Mouse (Mus musculus): ENCODE results near the gene Mknk2. TPM values are rescaled to one million over a fixed set of nuclear protein-coding genes. Genes with fewer than 3 reads are reported as not detected.

The Mknk2 gene
- polyA plus RNA-seq, 2 experiments, result 58.7 to 59.7 TPM

- peak overlapping the region; percentile 98 for H3K9ac ChIP-seq (replicated peaks)
- peaks cover 23% of the 10 kb centered on the region for H3K36me3 ChIP-seq (replicated peaks; ENCODE audit: control insufficient read depth, insufficient read depth, low read depth)
- H3K4me3 ChIP-seq (ENCODE audit: insufficient read depth in 1 of 2, low read depth in 2 of 2, low read length in 2 of 2), result peak overlapping the region; percentile 86 to 98
- peaks cover 48 to 51% of the 10 kb centered on the region in 2 experiments for H3K4me1 ChIP-seq (replicated peaks; ENCODE audit: control insufficient read depth in 2 of 2, insufficient read depth in 2 of 2, low read length in 1 of 2)
- 12% methylated on average over 6 of the region's 6 CpGs for WGBS (ENCODE audit: insufficient replicate concordance)
- no peaks in the 10 kb centered on the region for H3K27me3 ChIP-seq (ENCODE audit: control insufficient read depth, insufficient read depth, low read length)
- ATAC-seq (ENCODE audit: insufficient read depth) (no peak), DNase-seq (ENCODE audit: low read depth in 3 of 3, low spot score in 3 of 3) (no peak)
- TF ChIP-seq EP300 (IDR thresholded peaks at IDR 0.05; ENCODE audit: low read depth) (no peak), CTCF (IDR thresholded peaks at IDR 0.05; ENCODE audit: low read depth) (no peak)
- H3K9me3 ChIP-seq (ENCODE audit: control insufficient read depth, low read length), result no peaks in the 10 kb centered on the region
- peak overlapping the region; percentile 98 for H3K4me2 ChIP-seq (ENCODE audit: low read depth)
- H3K27ac ChIP-seq, result peak overlapping the region; percentile 76
These were observed 3.0 kb downstream of the Mknk2 start for GRCm38 (mm10) chr10:80674851-80675404.

- TF ChIP-seq EP300 (IDR thresholded peaks at IDR 0.05; ENCODE audit: low read depth), result no peak
- TF ChIP-seq CTCF (IDR thresholded peaks at IDR 0.05; ENCODE audit: low read depth), result 0 out of 2 replicates have a peak, but pooled peaks have one; percentile 4
- H3K9ac ChIP-seq (replicated peaks), result peak overlapping the region; percentile 98
- peaks cover 41 to 44% of the 10 kb centered on the region in 2 experiments for H3K4me1 ChIP-seq (replicated peaks; ENCODE audit: control insufficient read depth in 2 of 2, insufficient read depth in 2 of 2, low read length in 1 of 2)
- H3K9me3 ChIP-seq (ENCODE audit: control insufficient read depth, low read length), result no peaks in the 10 kb centered on the region
- no peaks in the 10 kb centered on the region for H3K27me3 ChIP-seq (ENCODE audit: control insufficient read depth, insufficient read depth, low read length)
- peak overlapping the region; percentile 98 for H3K4me2 ChIP-seq (ENCODE audit: low read depth)
- H3K4me3 ChIP-seq (ENCODE audit: insufficient read depth in 1 of 2, low read depth in 2 of 2, low read length in 2 of 2), result peak overlapping the region; percentile 86 to 98
- DNase-seq (ENCODE audit: low read depth in 3 of 3, low spot score in 3 of 3) (no peak), ATAC-seq (ENCODE audit: insufficient read depth) (no peak)
- 59% methylated on average over 5 of the region's 5 CpGs for WGBS (ENCODE audit: insufficient replicate concordance)
- peak overlapping the region; percentile 5; the same call in 1 of the 2 replicates for H3K27ac ChIP-seq
- H3K36me3 ChIP-seq (replicated peaks; ENCODE audit: control insufficient read depth, insufficient read depth, low read depth), result peaks cover 28% of the 10 kb centered on the region
These were observed 3.7 kb downstream of the Mknk2 start for GRCm38 (mm10) chr10:80674161-80674711.

GRCm38 (mm10) chr10:80673690-80674089 is 4.2 kb downstream of the Mknk2 start:
- Histone ChIP-seq H3K4me1 (replicated peaks; ENCODE audit: control insufficient read depth in 2 of 2, insufficient read depth in 2 of 2, low read length in 1 of 2) (peaks cover 35 to 39% of the 10 kb centered on the region in 2 experiments), H3K27me3 (ENCODE audit: control insufficient read depth, insufficient read depth, low read length) (no peaks in the 10 kb centered on the region), H3K4me2 (ENCODE audit: low read depth) (peak overlapping the region; percentile 98), H3K27ac (no peak overlapping the region), H3K9ac (replicated peaks) (peak overlapping the region; percentile 98), H3K4me3 (ENCODE audit: insufficient read depth in 1 of 2, low read depth in 2 of 2, low read length in 2 of 2) (peak overlapping the region in 1 of 2 experiments; percentile 98; a peak in 2 of 4 replicates), H3K36me3 (replicated peaks; ENCODE audit: control insufficient read depth, insufficient read depth, low read depth) (peaks cover 34% of the 10 kb centered on the region), H3K9me3 (ENCODE audit: control insufficient read depth, low read length) (no peaks in the 10 kb centered on the region)
- no peak for TF ChIP-seq EP300 (IDR thresholded peaks at IDR 0.05; ENCODE audit: low read depth)
- no peak for TF ChIP-seq CTCF (IDR thresholded peaks at IDR 0.05; ENCODE audit: low read depth)
- ATAC-seq (ENCODE audit: insufficient read depth) (no peak), DNase-seq (ENCODE audit: low read depth in 3 of 3, low spot score in 3 of 3) (no peak)
- WGBS (ENCODE audit: insufficient replicate concordance), result 67% methylated on average over 3 of the region's 3 CpGs

- Histone ChIP-seq H3K4me1 (replicated peaks; ENCODE audit: control insufficient read depth in 2 of 2, insufficient read depth in 2 of 2, low read length in 1 of 2) (peaks cover 20 to 23% of the 10 kb centered on the region in 2 experiments), H3K9me3 (ENCODE audit: control insufficient read depth, low read length) (no peaks in the 10 kb centered on the region), H3K27ac (no peak overlapping the region), H3K36me3 (replicated peaks; ENCODE audit: control insufficient read depth, insufficient read depth, low read depth) (peaks cover 49% of the 10 kb centered on the region), H3K9ac (replicated peaks) (no peak overlapping the region), H3K4me2 (ENCODE audit: low read depth) (no peak overlapping the region), H3K27me3 (ENCODE audit: control insufficient read depth, insufficient read depth, low read length) (no peaks in the 10 kb centered on the region), H3K4me3 (ENCODE audit: insufficient read depth in 1 of 2, low read depth in 2 of 2, low read length in 2 of 2) (no peak overlapping the region)
- DNase-seq (ENCODE audit: low read depth in 3 of 3, low spot score in 3 of 3) (no peak), ATAC-seq (ENCODE audit: insufficient read depth) (no peak)
- TF ChIP-seq CTCF (IDR thresholded peaks at IDR 0.05; ENCODE audit: low read depth) (no peak), EP300 (IDR thresholded peaks at IDR 0.05; ENCODE audit: low read depth) (no peak)
- WGBS (ENCODE audit: insufficient replicate concordance), result 74% methylated on average over 11 of the region's 11 CpGs
These were observed 5.8 kb downstream of the Mknk2 start for GRCm38 (mm10) chr10:80671936-80672690.

GRCm38 (mm10) chr10:80671251-80671650 is 6.7 kb downstream of the Mknk2 start:
- Histone ChIP-seq H3K36me3 (replicated peaks; ENCODE audit: control insufficient read depth, insufficient read depth, low read depth) (peaks cover 57% of the 10 kb centered on the region), H3K27ac (no peak overlapping the region)
- 85% methylated on average over 4 of the region's 4 CpGs for WGBS (ENCODE audit: insufficient replicate concordance)

More at GRCm38 (mm10) chr10:80671251-80671650, 6.7 kb downstream of the Mknk2 start:
- no peak overlapping the region for H3K4me3 ChIP-seq (ENCODE audit: insufficient read depth in 1 of 2, low read depth in 2 of 2, low read length in 2 of 2)
- H3K9ac ChIP-seq (replicated peaks), result no peak overlapping the region
- TF ChIP-seq EP300 (IDR thresholded peaks at IDR 0.05; ENCODE audit: low read depth) (no peak), CTCF (IDR thresholded peaks at IDR 0.05; ENCODE audit: low read depth) (no peak)
- H3K27me3 ChIP-seq (ENCODE audit: control insufficient read depth, insufficient read depth, low read length), result no peaks in the 10 kb centered on the region
- peaks cover 16 to 20% of the 10 kb centered on the region in 2 experiments for H3K4me1 ChIP-seq (replicated peaks; ENCODE audit: control insufficient read depth in 2 of 2, insufficient read depth in 2 of 2, low read length in 1 of 2)
- H3K4me2 ChIP-seq (ENCODE audit: low read depth), result no peak overlapping the region
- H3K9me3 ChIP-seq (ENCODE audit: control insufficient read depth, low read length), result no peaks in the 10 kb centered on the region
- DNase-seq (ENCODE audit: low read depth in 3 of 3, low spot score in 3 of 3) (no peak), ATAC-seq (ENCODE audit: insufficient read depth) (no peak)
